Mouse (Mus musculus) spleen, adult 2 months (tissue): Measurements from ENCODE around the gene Klrb1b.

Source experiments
- CTCF ChIP-seq: fragments of 200-500 bp; IDR thresholded peaks from 2 replicates; pipeline ENCODE4 v1.5.1; 2011; ENCODE audit warnings: mild to moderate bottlenecking, inconsistent platforms; ENCODE audit not compliant: insufficient read depth, insufficient read length, insufficient replicate concordance; ENCODE audit errors: extremely low read depth
- POLR2A ChIP-seq: fragments of 200-500 bp; IDR thresholded peaks from 2 replicates; pipeline ENCODE4 v1.6.1; 2011; ENCODE audit warnings: low read depth, low read length, inconsistent platforms

- TF ChIP-seq CTCF (no peak), POLR2A (no peak)
Observed at GRCm38 (mm10) chr6:128802557-128802956, 23.6 kb downstream of the Klrb1b start.
